Mouse (Mus musculus) layer of hippocampus, adult 8-10 months (tissue): Measurements from ENCODE around the gene Klf13. TPM values are rescaled to one million over a fixed set of nuclear protein-coding genes. Genes with fewer than 3 reads are reported as not detected.

Experiments used
- total RNA-seq, 4 experiments: library from RNA; stranded (reverse); gene quantifications; 2 replicates each; pipeline ENCODE4 v1.2.4; 2022

Gene Klf13
- total RNA-seq, 4 experiments from 2014 or later: 169 to 188 (median 176) TPM

Other genes with a start within 250 kb of the Klf13 start
- gene E030018B13Rik, start 22.1 kb downstream of the Klf13 start, total RNA-seq: not detected
- gene Trpm1, start 214.9 kb upstream of the Klf13 start, total RNA-seq: 1 to 10 TPM in 2 of 4 experiments, not detected in 2; 2.8 to 3.2 TPM